Mouse (Mus musculus) liver, postnatal 0 days (tissue): ENCODE data around the gene Fance. TPM values are rescaled to one million over a fixed set of nuclear protein-coding genes. Genes with fewer than 3 reads are reported as not detected.

Source experiments
- ATAC-seq: fragments of 200-750 bp; cut with Nextera tagmentation; 2 replicates; pipeline ENCODE4 v1.8.0; 2017; ENCODE audit warnings: mild to moderate bottlenecking, moderate library complexity
- DNase-seq: peaks from one replicate; pipeline ENCODE4 v3.0.0-alpha.2; 2016
- H3K27ac ChIP-seq: fragments of 300-500 bp; sonication (generic); 2 replicates; pipeline ENCODE4 v1.5.1; 2014; ENCODE audit warnings: antibody characterized with exemption, moderate library complexity, mild to moderate bottlenecking, low read depth
- H3K27me3 ChIP-seq: fragments of 300-500 bp; sonication (generic); 2 replicates; pipeline ENCODE4 v1.6.1; 2014; ENCODE audit warnings: low read length, control low read depth, mixed read lengths; ENCODE audit not compliant: insufficient read depth
- H3K36me3 ChIP-seq: fragments of 300-500 bp; sonication (generic); replicated peaks from 2 replicates; pipeline ENCODE4 v1.6.1; 2014; ENCODE audit warnings: mild to moderate bottlenecking, control low read depth, low read length, moderate library complexity, mixed read lengths; ENCODE audit not compliant: insufficient read depth
- H3K4me1 ChIP-seq: fragments of 300-500 bp; sonication (generic); 2 replicates; pipeline ENCODE4 v1.6.1; 2014; ENCODE audit warnings: antibody characterized with exemption, mild to moderate bottlenecking, control low read depth; ENCODE audit not compliant: insufficient read depth
- H3K4me2 ChIP-seq: fragments of 300-500 bp; sonication (generic); 2 replicates; pipeline ENCODE4 v1.6.1; 2014; ENCODE audit warnings: low read depth, mild to moderate bottlenecking, low read length, moderate library complexity, mixed read lengths
- H3K4me3 ChIP-seq: fragments of 300-500 bp; sonication (generic); 2 replicates; pipeline ENCODE4 v1.5.1; 2014; ENCODE audit warnings: low read depth, low read length
- H3K9ac ChIP-seq: fragments of 300-500 bp; sonication (generic); replicated peaks from 2 replicates; pipeline ENCODE4 v1.6.1; 2014; ENCODE audit warnings: mild to moderate bottlenecking, moderate library complexity
- H3K9me3 ChIP-seq: fragments of 300-500 bp; sonication (generic); 2 replicates; pipeline ENCODE4 v1.6.1; 2016; ENCODE audit warnings: mild to moderate bottlenecking, control low read depth, low read length, mixed read lengths
- CTCF ChIP-seq: sonication (generic); IDR thresholded peaks from 2 replicates; pipeline ENCODE4 v1.5.1; 2016; ENCODE audit warnings: antibody characterized with exemption, low read depth
- EP300 ChIP-seq: IDR thresholded peaks from 2 replicates; pipeline ENCODE4 v1.6.1; 2016; ENCODE audit warnings: antibody characterized with exemption, low read depth, mild to moderate bottlenecking
- whole genome bisulfite sequencing: fragments of 180-500 bp; shearing (Covaris S2); extraction: QIAGEN DNeasy Blood & Tissue Kit; methylation state at CpG from one replicate; pipeline ENCODE4 v1.1.7; 2014; ENCODE audit not compliant: insufficient replicate concordance; 5-methylcytosine and 5-hydroxymethylcytosine counted together
- polyA plus RNA-seq: library from polyadenylated mRNA; unstranded; fragments of >200 nt; fragmentation: Nextera tagmentation; extraction: Ambion mirVana; gene quantifications from 2 replicates; pipeline ENCODE4 v1.2.1, GENCODE M21; 2015

Gene Fance
- polyA plus RNA-seq, 1 experiment from 2014 or later = 6.7 TPM

GRCm38 (mm10) chr17:28325751-28326150 lies 12.4 kb downstream of the Fance start:
- no peak overlapping the region for H3K4me2 ChIP-seq
- WGBS = 83% methylated on average over 8 of the region's 8 CpGs
- H3K36me3 ChIP-seq = peaks cover 11% of the 10 kb centered on the region
- no peak for TF ChIP-seq EP300
- TF ChIP-seq CTCF = no peak
- H3K4me1 ChIP-seq = peaks cover 18% of the 10 kb centered on the region
- no peak for DNase-seq
- H3K9ac ChIP-seq = no peak overlapping the region
- no peak for ATAC-seq
- no peaks in the 10 kb centered on the region for H3K9me3 ChIP-seq
- H3K27me3 ChIP-seq = no peaks in the 10 kb centered on the region
- H3K4me3 ChIP-seq = no peak overlapping the region
- H3K27ac ChIP-seq = no peak overlapping the region

- no peaks in the 10 kb centered on the region for H3K27me3 ChIP-seq
- no peak overlapping the region for H3K4me2 ChIP-seq
- TF ChIP-seq CTCF (no peak), EP300 (no peak)
- WGBS = 80% methylated on average over 3 of the region's 3 CpGs
- peaks cover 18% of the 10 kb centered on the region for H3K4me1 ChIP-seq
- H3K27ac ChIP-seq = no peak overlapping the region
- no peak overlapping the region for H3K4me3 ChIP-seq
- H3K9ac ChIP-seq = no peak overlapping the region; the same call in 1 of the 2 replicates
- no peaks in the 10 kb centered on the region for H3K9me3 ChIP-seq
- DNase-seq (no peak), ATAC-seq (no peak)
- peaks cover 16% of the 10 kb centered on the region for H3K36me3 ChIP-seq
Measured at GRCm38 (mm10) chr17:28326951-28327350, 13.6 kb downstream of the Fance start.

- H3K27me3 ChIP-seq = no peaks in the 10 kb centered on the region
- peak overlapping the region; percentile 87 for H3K9ac ChIP-seq
- ATAC-seq = peak; percentile 44
- H3K36me3 ChIP-seq = peaks cover 20% of the 10 kb centered on the region
- H3K27ac ChIP-seq = peak overlapping the region; percentile 91
- 24% methylated on average over 22 of the region's 22 CpGs for WGBS
- TF ChIP-seq CTCF (no peak), EP300 (no peak)
- no peak for DNase-seq
- peak overlapping the region; percentile 62 for H3K4me3 ChIP-seq
- H3K4me1 ChIP-seq = peaks cover 18% of the 10 kb centered on the region
- peak overlapping the region; percentile 78 for H3K4me2 ChIP-seq
- no peaks in the 10 kb centered on the region for H3K9me3 ChIP-seq
Measured at GRCm38 (mm10) chr17:28327673-28328325, 14.5 kb downstream of the Fance start.

GRCm38 (mm10) chr17:28328366-28328928 lies 15.1 kb downstream of the Fance start, which contains the start of gene Rpl10a:
Gene Rpl10a (plus strand): TSS chr17:28328471.
- H3K27ac ChIP-seq = peak within 1 kb of the TSS; percentile 91
- peak; percentile 88 for ATAC-seq
- peak within 1 kb of the TSS; percentile 78 for H3K4me2 ChIP-seq
- peak within 1 kb of the TSS; percentile 62 for H3K4me3 ChIP-seq
- peak; percentile 98 for DNase-seq
- H3K9ac ChIP-seq = peak within 1 kb of the TSS; percentile 87
- no peaks in the 10 kb centered on the region for H3K9me3 ChIP-seq
- no peaks in the 10 kb centered on the region for H3K27me3 ChIP-seq
- 7% methylated on average over 63 of the region's 67 CpGs for WGBS
- peaks cover 18% of the 10 kb centered on the region for H3K4me1 ChIP-seq
- TF ChIP-seq CTCF = peak; percentile 95
- TF ChIP-seq EP300 = peak; percentile 81
- H3K36me3 ChIP-seq = peaks cover 20% of the 10 kb centered on the region

- H3K9ac ChIP-seq = peak overlapping the region; percentile 87
- H3K27me3 ChIP-seq = no peaks in the 10 kb centered on the region
- peaks cover 18% of the 10 kb centered on the region for H3K36me3 ChIP-seq
- peak overlapping the region; percentile 91 for H3K27ac ChIP-seq
- DNase-seq (no peak), ATAC-seq (peak; percentile 39)
- no peak for TF ChIP-seq EP300
- no peak for TF ChIP-seq CTCF
- H3K4me3 ChIP-seq = peak overlapping the region; percentile 62
- WGBS = under 1% methylated on average over 18 of the region's 25 CpGs
- H3K4me2 ChIP-seq = peak overlapping the region; percentile 78
- H3K4me1 ChIP-seq = peaks cover 18% of the 10 kb centered on the region
- no peaks in the 10 kb centered on the region for H3K9me3 ChIP-seq
Measured at GRCm38 (mm10) chr17:28328946-28329345, 15.6 kb downstream of the Fance start.

- no peak for DNase-seq
- 7% methylated on average over 4 of the region's 4 CpGs for WGBS
- peak overlapping the region; percentile 91 for H3K27ac ChIP-seq
Measured at GRCm38 (mm10) chr17:28329503-28330231, 16.3 kb downstream of the Fance start.

More at GRCm38 (mm10) chr17:28329503-28330231, 16.3 kb downstream of the Fance start:
- Histone ChIP-seq H3K9me3 (no peaks in the 10 kb centered on the region), H3K9ac (peak overlapping the region; percentile 87), H3K27me3 (no peaks in the 10 kb centered on the region), H3K4me3 (peak overlapping the region; percentile 62), H3K36me3 (peaks cover 18% of the 10 kb centered on the region), H3K4me1 (peaks cover 18% of the 10 kb centered on the region), H3K4me2 (peak overlapping the region; percentile 78)
- TF ChIP-seq CTCF = no peak
- TF ChIP-seq EP300 = no peak
- ATAC-seq = no peak
